18 mouse cellular contexts compared by ENCODE assay signal in the genomic region with DNA sequence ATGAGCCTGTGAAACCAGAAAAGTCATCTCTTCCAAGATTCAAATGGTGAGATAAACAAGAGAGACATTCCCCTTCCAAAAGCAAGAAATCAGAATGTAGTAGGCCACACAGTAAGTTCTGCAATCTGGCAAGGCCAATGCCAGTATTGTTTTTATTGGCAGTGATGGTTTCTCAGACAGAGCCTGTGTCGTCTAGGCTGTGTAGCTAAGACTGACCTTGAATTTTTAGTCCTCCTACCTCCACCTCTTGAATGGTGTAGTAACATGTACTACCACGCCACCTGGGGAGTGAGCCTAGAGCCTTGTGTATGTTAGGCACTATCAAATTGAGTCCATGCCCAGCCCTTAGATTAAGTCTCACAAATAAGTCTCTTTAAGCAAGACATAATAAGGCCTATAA.
"Had no signal": no experiment of that assay in that cellular context is flagged by ENCODE, and none has a peak within 500 bp of the region (broad histone marks: within the 10 kb centered on the region; RNA-seq: fewer than 3 reads in every experiment).

No protein-coding gene starts in this region.

- H3K4me2 ChIP-seq: liver, embryonic 13.5 days; midbrain, embryonic 12.5 days; neural tube, embryonic 13.5 days had no signal

- H3K27me3 ChIP-seq: liver, embryonic 13.5 days; midbrain, embryonic 12.5 days; neural tube, embryonic 13.5 days had no signal

- H3K27ac ChIP-seq: kidney, postnatal 0 days; left cerebral cortex, adult 2 months; liver, embryonic 13.5 days; midbrain, embryonic 12.5 days; neural tube, embryonic 13.5 days had no signal

- H3K36me3 ChIP-seq: midbrain, embryonic 12.5 days had no signal

- H3K9me3 ChIP-seq: liver, embryonic 13.5 days; midbrain, embryonic 12.5 days; neural tube, embryonic 13.5 days had no signal

- ATAC-seq: midbrain, embryonic 16.5 days had no signal

- H3K9ac ChIP-seq: liver, embryonic 13.5 days; midbrain, embryonic 12.5 days; neural tube, embryonic 13.5 days had no signal

- H3K4me3 ChIP-seq: left cerebral cortex, adult 2 months; liver, embryonic 13.5 days; midbrain, embryonic 12.5 days; myocyte; neural tube, embryonic 13.5 days had no signal

- DNase-seq: kidney, adult 18-20 months; kidney, postnatal 36 days; layer of hippocampus, postnatal 36 days; liver, embryonic 13.5 days; lung, adult 2 months; lung, postnatal 14 days; lung, postnatal 4 days; retina, postnatal 1 day; right cerebral cortex, postnatal 25 days; thymus, adult 2 months; thymus, postnatal 14 days; thymus, postnatal 4 days had no signal

- H3K4me1 ChIP-seq: liver, embryonic 13.5 days; midbrain, embryonic 12.5 days; neural tube, embryonic 13.5 days had no signal
